Mouse (Mus musculus): ENCODE data around the gene Prep.

Gene Prep

DNA sequence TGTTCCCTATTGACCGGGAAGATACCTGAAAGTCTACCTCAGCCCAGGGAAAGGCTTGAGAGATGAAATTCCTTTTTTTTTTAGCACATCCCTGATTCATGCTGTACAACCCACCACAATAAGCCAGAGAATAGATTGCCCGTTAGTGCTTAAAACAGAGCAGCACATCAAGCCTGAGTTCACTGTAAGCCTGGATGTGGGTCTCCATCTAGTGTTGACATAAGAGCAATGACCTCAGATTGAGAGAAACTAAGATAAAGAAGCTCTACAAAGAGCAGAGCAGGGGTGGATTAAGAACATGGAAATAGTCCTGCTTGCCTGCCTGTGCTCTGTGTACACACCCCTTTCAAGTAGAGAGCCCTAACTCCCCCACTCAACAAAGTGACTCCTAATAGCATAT, 118.5 kb downstream of the Prep start:
- no peak for DNase-seq (ENCODE audit: low spot score)

DNA sequence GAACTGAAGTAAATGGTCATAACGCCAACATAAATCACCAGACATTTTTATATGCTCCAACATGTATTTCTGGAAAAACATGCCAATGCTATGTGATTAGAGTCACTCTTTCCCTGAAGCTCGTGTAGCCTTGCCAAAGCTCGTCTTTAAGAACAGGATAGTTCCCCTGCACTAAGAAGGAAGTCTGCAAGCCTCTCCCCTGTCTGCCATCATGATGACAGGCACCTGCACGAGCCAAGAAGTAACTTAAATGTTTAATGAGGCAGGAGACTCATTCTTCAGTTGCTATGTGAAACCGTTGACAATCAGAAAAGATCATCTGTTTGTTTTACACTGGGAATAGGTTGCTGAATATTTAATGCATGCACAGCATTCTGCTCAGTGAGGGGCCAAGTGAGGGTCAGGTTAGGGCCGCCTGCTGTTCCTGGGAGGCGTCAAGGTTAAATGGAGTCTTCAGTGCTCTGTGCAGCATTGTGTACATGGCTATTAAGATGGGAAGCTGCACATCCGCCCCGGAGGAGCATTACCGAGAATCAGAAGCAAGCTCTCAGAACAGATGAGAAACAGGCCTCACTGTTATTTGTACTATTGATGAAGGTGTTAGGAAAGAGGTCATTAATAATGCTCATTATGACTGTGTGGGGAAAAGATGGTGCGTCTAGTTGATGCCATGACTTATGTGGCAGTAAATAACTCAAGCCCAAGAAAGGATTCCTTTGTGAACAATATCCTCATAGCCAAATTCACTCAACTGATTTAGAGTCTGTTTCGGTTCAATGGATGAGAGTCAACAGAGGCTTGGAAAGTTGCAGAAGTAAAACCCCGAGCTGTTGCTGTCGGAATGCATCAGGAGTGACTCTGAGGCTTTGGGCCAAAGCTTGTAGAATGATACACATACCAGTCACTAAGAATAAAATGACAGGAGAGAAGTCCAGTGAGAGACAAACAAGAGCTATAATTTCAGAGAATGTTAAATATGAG, 126.6 kb downstream of the Prep start:
- no peak for DNase-seq (ENCODE audit: low spot score)

DNA sequence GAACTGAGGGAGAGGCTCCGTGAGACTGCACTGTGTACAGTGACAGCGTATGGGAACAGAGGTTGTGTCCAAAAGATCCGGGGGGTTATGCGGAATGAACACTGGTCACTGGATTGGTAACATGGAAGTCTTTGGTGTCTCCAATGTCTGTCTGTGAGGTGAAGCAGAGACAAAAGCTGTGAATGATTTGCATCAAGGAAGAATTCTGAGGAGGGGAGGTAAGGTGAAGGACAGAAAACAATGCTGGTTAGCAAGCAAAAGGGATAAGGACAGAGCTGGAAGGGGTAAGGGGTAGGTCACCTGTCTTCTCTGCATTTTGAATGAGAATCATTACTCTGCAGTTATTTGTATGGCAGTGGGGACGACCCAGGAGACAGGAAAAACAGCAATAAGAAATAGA, 127.5 kb downstream of the Prep start:
- DNase-seq (ENCODE audit: low spot score) = no peak

DNA sequence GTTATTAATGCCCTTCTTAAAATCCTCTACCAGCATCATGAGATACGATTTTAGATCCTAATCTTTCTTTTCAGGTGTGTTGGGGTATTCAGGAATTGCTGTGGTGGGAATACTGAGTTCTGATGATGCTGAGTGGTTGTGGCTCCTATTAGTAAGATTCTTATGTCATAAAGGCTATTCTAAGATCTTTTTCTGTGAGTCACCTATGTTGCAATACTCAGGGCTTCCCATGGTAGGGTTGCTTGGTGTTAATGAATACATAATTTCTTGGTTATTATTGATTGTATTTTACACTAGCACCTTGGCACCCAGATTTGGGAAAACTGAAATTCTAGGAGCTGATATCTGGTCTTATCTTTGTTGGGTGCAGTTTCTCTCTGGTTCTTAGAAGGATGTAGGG, 137.6 kb downstream of the Prep start:
- no peak for DNase-seq (ENCODE audit: low spot score)

DNA sequence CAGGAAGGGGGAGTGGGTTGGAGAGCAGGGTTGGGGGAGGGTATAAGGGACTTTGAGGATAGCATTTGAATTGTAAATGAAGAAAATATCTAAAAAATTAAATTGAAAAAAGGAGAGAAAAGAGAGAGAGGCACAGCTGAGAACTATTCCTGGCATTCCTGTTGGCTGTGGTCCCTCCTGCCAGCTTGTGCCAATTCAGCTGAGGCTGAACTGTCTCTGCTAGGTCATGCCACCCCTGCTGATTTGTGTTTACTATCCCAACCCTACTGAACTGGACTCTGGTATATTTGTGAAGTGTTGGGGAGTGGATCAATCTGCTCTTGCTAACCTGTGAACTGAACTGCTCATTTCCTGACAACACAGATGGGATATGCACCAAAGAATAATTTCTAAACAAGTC, 143.2 kb downstream of the Prep start:
- DNase-seq (ENCODE audit: low spot score) = no peak

DNA sequence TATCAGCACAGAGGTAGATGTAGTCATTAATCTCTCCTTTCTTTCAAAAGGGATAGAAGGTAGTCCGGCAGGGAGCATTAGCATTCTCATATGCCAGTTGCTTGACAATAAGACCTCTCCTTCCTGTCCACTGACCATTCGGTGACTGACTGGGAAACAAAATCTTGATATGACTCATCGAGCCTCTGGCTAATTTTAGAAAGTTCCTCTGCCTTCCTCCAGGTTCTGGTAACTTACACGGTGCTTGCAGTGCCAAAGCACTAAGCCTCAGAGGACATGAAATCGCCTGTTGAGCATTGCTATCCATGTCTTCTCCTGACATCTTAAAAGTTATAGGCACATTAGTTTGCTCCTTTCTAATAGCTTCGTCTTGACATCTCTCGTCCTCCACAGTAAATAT, 149.7 kb downstream of the Prep start:
- no peak for DNase-seq (ENCODE audit: low spot score)

All from testis, postnatal 10 days (tissue).